Comparison of ENCODE assay signal across 33 mouse cellular contexts in the genomic region with DNA sequence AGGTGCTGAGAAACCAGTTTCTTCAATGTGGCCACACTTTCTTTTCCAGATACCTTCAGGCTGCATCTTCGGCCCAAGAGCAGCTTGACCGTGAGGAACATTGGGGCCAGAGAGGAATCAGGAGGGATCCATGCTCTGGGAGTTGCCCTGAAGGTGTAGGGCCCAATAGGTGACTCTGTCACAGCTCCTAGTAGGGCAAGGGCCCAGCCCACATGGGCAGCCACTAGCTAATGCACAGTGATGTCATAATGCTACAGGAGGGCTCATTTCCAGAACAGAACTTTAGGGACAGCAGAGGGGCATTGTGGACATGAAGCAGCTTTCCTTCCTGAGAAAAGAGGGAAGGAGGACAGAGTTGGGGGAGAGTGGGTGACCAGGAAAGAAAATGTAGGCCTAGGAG. TPM values are rescaled to one million over a fixed set of nuclear protein-coding genes. Genes with fewer than 3 reads are reported as not detected.
"Had no signal": no experiment of that assay in that cellular context is flagged by ENCODE, and none has a peak within 500 bp of the region (broad histone marks: within the 10 kb centered on the region; RNA-seq: fewer than 3 reads in every experiment).

A gene (minus strand): TSS at position 232 of the 400 bp plus-strand sequence.

- ATAC-seq: liver, embryonic 12.5 days; liver, postnatal 0 days; lung, postnatal 0 days; midbrain, embryonic 15.5 days; midbrain, embryonic 16.5 days had no signal

- H3K9ac ChIP-seq: limb, embryonic 12.5 days; limb, embryonic 13.5 days; limb, embryonic 15.5 days; liver, embryonic 12.5 days; liver, embryonic 13.5 days; liver, embryonic 14.5 days; liver, embryonic 15.5 days; liver, postnatal 0 days; lung, embryonic 14.5 days; lung, embryonic 15.5 days; midbrain, embryonic 12.5 days; midbrain, embryonic 15.5 days had no signal

- DNase-seq: left cerebral cortex, postnatal 4 days; liver; liver, embryonic 13.5 days; liver, postnatal 0 days; lung, adult 18-20 months; lung, adult 2 months; lung, postnatal 10 days; lung, postnatal 14 days; lung, postnatal 36 days; midbrain, embryonic 14.5 days had no signal

- H3K4me2 ChIP-seq: limb, embryonic 12.5 days; limb, embryonic 13.5 days; limb, embryonic 15.5 days; liver, embryonic 11.5 days; liver, embryonic 12.5 days; liver, embryonic 13.5 days; liver, embryonic 15.5 days; lung, embryonic 14.5 days; lung, embryonic 15.5 days; midbrain, embryonic 12.5 days; midbrain, embryonic 15.5 days had no signal

- H3K36me3 ChIP-seq: limb, embryonic 10.5 days; limb, embryonic 12.5 days; limb, embryonic 13.5 days; limb, embryonic 15.5 days; liver, embryonic 12.5 days; liver, embryonic 13.5 days; liver, embryonic 15.5 days; lung, embryonic 15.5 days; midbrain, embryonic 10.5 days; midbrain, embryonic 12.5 days; midbrain, embryonic 15.5 days had no signal

- H3K4me3 ChIP-seq: left cerebral cortex, adult 2 months; limb, embryonic 10.5 days; limb, embryonic 12.5 days; limb, embryonic 13.5 days; limb, embryonic 15.5 days; liver, embryonic 12.5 days; liver, embryonic 13.5 days; liver, embryonic 15.5 days; lung, embryonic 15.5 days; megakaryocyte, embryonic 14.5 days; midbrain, embryonic 10.5 days; midbrain, embryonic 12.5 days; midbrain, embryonic 15.5 days; myocyte had no signal

- H3K9me3 ChIP-seq: limb, embryonic 10.5 days; limb, embryonic 12.5 days; limb, embryonic 13.5 days; limb, embryonic 15.5 days; liver, embryonic 12.5 days; liver, embryonic 13.5 days; liver, embryonic 15.5 days; lung, embryonic 15.5 days; megakaryocyte, embryonic 14.5 days; midbrain, embryonic 10.5 days; midbrain, embryonic 12.5 days; midbrain, embryonic 15.5 days had no signal

- H3K27me3 ChIP-seq: limb, embryonic 15.5 days; liver, embryonic 13.5 days; liver, embryonic 15.5 days; midbrain, embryonic 12.5 days; midbrain, embryonic 15.5 days had no signal

- H3K27ac ChIP-seq: left cerebral cortex, adult 2 months; limb, embryonic 10.5 days; limb, embryonic 12.5 days; limb, embryonic 13.5 days; limb, embryonic 15.5 days; liver, embryonic 12.5 days; liver, embryonic 13.5 days; liver, embryonic 14.5 days; liver, embryonic 15.5 days; lung, embryonic 15.5 days; macrophage; midbrain, embryonic 10.5 days; midbrain, embryonic 12.5 days; midbrain, embryonic 15.5 days had no signal

- H3K4me1 ChIP-seq: limb, embryonic 15.5 days; liver, embryonic 12.5 days; liver, embryonic 13.5 days; liver, embryonic 15.5 days; lung, embryonic 15.5 days; midbrain, embryonic 12.5 days; midbrain, embryonic 15.5 days had no signal

RNA-seq across cellular contexts. Expression of the gene that starts here (rescaled TPM):
- polyA plus RNA-seq: limb, embryonic 15.5 days; liver, adult 2 months; liver, embryonic 11.5 days; liver, embryonic 12.5 days; liver, embryonic 13.5 days; liver, embryonic 14.5 days; liver, embryonic 15.5 days; liver, embryonic 16.5 days; liver, postnatal 0 days; lung, adult 2 months; lung, embryonic 14.5 days; lung, embryonic 15.5 days; lung, embryonic 16.5 days; lung, postnatal 0 days; macrophage; midbrain, embryonic 10.5 days; midbrain, embryonic 12.5 days; midbrain, embryonic 14.5 days; midbrain, embryonic 15.5 days; midbrain, embryonic 16.5 days; midbrain, postnatal 0 days; myocyte had no signal
